Mouse (Mus musculus) mammary gland, adult 2 months (tissue): ENCODE data around the gene Armc12. TPM values are rescaled to one million over a fixed set of nuclear protein-coding genes. Genes with fewer than 3 reads are reported as not detected.

Experiments
- polyA plus RNA-seq: library from polyadenylated mRNA; depleted of rRNA; stranded (reverse); fragments of >200 nt; gene quantifications from 2 replicates; pipeline ENCODE4 v1.2.3, GENCODE M21; 2012; ENCODE audit warnings: low replicate concordance; rRNA removed

The Armc12 gene
- 0.09 and 0.23 TPM in 2 replicates for polyA plus RNA-seq

DNA sequence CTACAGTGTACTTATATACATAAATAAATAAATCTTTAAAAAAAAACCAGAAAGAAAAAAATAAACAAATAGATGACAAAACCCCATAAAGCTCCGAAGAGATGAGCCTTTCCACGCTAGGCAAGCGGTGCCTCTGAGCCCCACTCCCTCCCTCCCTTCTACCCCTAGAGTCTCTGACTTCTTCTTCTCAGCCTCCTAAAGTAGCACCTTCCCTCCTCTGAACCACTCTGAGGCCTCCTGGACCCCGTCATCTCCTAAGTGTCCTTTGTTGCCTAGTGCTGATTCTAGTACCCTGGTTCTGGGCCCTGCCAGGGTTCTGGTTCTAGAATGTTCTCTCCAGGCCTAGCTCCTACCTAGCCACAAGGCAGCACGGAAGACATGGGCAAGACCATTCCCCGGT, at the start of gene Armc12:
Gene Armc12, plus strand, starts transcription at position 301 of the 400 bp plus-strand sequence.

GRCm38 (mm10) chr17:28517441-28517955, 13.1 kb upstream of the Armc12 start, which contains the start of gene Fkbp5:
Gene Fkbp5, minus strand, starts transcription at chr17:28517527.

DNA sequence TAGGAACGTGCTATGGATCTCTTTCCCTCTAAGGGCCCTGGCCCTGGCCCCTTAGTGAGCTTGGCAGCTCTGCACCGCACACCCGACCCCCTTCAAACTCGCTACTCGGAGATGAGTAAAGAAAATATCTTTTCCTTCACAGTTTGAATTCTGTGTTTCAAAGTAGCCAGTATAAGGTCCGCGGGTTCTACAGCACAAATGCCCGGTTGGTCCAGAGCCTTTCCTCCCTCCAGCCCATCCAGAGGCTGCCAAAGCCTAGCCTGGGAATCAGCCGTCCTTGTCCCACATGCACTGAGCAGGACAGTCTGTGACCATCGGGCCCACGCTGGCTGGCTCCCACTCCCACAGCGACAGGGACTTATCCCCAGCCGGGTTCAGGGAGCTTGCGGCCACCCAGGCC, 18.5 kb downstream of the Armc12 start, which contains the start of gene Clpsl2:
Gene Clpsl2, plus strand, starts transcription at position 301 of the 400 bp plus-strand sequence.

GRCm38 (mm10) chr17:28560598-28560997, 30.0 kb downstream of the Armc12 start, which contains the start of gene Clps:
Gene Clps, minus strand, starts transcription at chr17:28560766.

GRCm38 (mm10) chr17:28575244-28576125, 44.9 kb downstream of the Armc12 start, which contains the start of gene Lhfpl5:
Gene Lhfpl5, plus strand, starts transcription at chr17:28575641.

Other genes starting within 250 kb of the Armc12 start
- gene Fance, start 217.3 kb upstream of the Armc12 start, polyA plus RNA-seq, result 14.5 and 25.4 TPM in 2 replicates
- gene Rpl10a, start 202.3 kb upstream of the Armc12 start, polyA plus RNA-seq, result 1,640 and 3,869 TPM in 2 replicates
- gene Tead3, start 180.0 kb upstream of the Armc12 start, polyA plus RNA-seq, result 14.7 and 22.6 TPM in 2 replicates
- gene Tulp1, start 165.6 kb upstream of the Armc12 start, polyA plus RNA-seq, result 1.2 and 2.5 TPM in 2 replicates
- gene Fkbp5, start 13.3 kb upstream of the Armc12 start, polyA plus RNA-seq, result 14.9 and 15.4 TPM in 2 replicates
- not detected in 2 replicates for gene Clpsl2, start 18.6 kb downstream of the Armc12 start, polyA plus RNA-seq
- gene Clps, start 30.0 kb downstream of the Armc12 start, polyA plus RNA-seq, result 0.54 and 2.5 TPM in 2 replicates
- not detected in 2 replicates for gene Lhfpl5, start 44.8 kb downstream of the Armc12 start, polyA plus RNA-seq
- gene Srpk1, start 91.9 kb downstream of the Armc12 start, polyA plus RNA-seq, result 24.2 and 35.7 TPM in 2 replicates
- 1.2 and 2.3 TPM in 2 replicates for gene Slc26a8, start 159.4 kb downstream of the Armc12 start, polyA plus RNA-seq
- gene Mapk14, start 160.5 kb downstream of the Armc12 start, polyA plus RNA-seq, result 88.2 and 111 TPM in 2 replicates
- 0.61 and 0.99 TPM in 2 replicates for gene AC170998.1, start 195.3 kb downstream of the Armc12 start, polyA plus RNA-seq
- gene Mapk13, start 238.5 kb downstream of the Armc12 start, polyA plus RNA-seq, result 11.3 and 15.1 TPM in 2 replicates